Mouse (Mus musculus) cerebellum, adult 9-10 months (tissue): ENCODE measurements at regions not wholly inside any gene's neighbourhood (a gene's known extent, or its start where the extent isn't known, plus 50 kb on each side); places are given as distances from the start of the nearest gene placed in this dataset.
"Not testable (repeated sequence)": the region's sequence is repeated elsewhere in the genome, so short reads cannot be mapped to it uniquely, and the experiment has no call there.

Experiments
- DNase-seq: peaks from one replicate; pipeline ENCODE4 v3.0.0; 2022

- no peak for DNase-seq
Measured at GRCm38 (mm10) chr10:118052042-118052441, 89.6 kb upstream of the Mdm1 start.

GRCm38 (mm10) chr10:118052477-118052876 is 89.1 kb upstream of the Mdm1 start:
- DNase-seq = no peak

- no peak for DNase-seq
Measured at GRCm38 (mm10) chr10:118053037-118053436, 88.6 kb upstream of the Mdm1 start.

GRCm38 (mm10) chr10:118056789-118057271 is 84.8 kb upstream of the Mdm1 start:
- no peak for DNase-seq

GRCm38 (mm10) chr10:118057516-118057915 is 84.1 kb upstream of the Mdm1 start:
- no peak for DNase-seq

GRCm38 (mm10) chr10:118064816-118065216 is 76.8 kb upstream of the Mdm1 start:
- DNase-seq = no peak

- not testable (repeated sequence) for DNase-seq
Measured at GRCm38 (mm10) chr10:118076341-118076740, 65.3 kb upstream of the Mdm1 start.

GRCm38 (mm10) chr10:118081636-118082166 is 59.9 kb upstream of the Mdm1 start:
- no peak for DNase-seq

GRCm38 (mm10) chr10:118083035-118083720 is 58.4 kb upstream of the Mdm1 start:
- DNase-seq = no peak

GRCm38 (mm10) chr10:118083721-118084075 is 57.9 kb upstream of the Mdm1 start:
- DNase-seq = no peak

GRCm38 (mm10) chr10:118085046-118085983 is 56.3 kb upstream of the Mdm1 start:
- no peak for DNase-seq

GRCm38 (mm10) chr10:118087570-118088340 is 53.9 kb upstream of the Mdm1 start:
- DNase-seq = no peak

GRCm38 (mm10) chr10:118088499-118088898 is 53.1 kb upstream of the Mdm1 start:
- DNase-seq = no peak

- DNase-seq = no peak
Measured at GRCm38 (mm10) chr10:118089879-118090278, 51.7 kb upstream of the Mdm1 start.

GRCm38 (mm10) chr10:118091476-118091875 is 50.1 kb upstream of the Mdm1 start:
- DNase-seq = no peak
